Mouse (Mus musculus) adrenal gland, postnatal 36 days (tissue): ENCODE data around the gene Pigx. TPM values are rescaled to one million over a fixed set of nuclear protein-coding genes. Genes with fewer than 3 reads are reported as not detected.

ENCODE experiments used
- DNase-seq, 2 experiments: peaks; one replicate each; pipeline ENCODE4 v3.0.0; 2021; ENCODE audit warnings: mixed read lengths in 1 of 2
- long read RNA-seq, 2 experiments: library from polyadenylated mRNA; stranded (forward); transcript quantifications; one replicate each; pipeline ENCODE4 v2.0.0; 2021; ENCODE audit warnings: borderline sequencing depth in 2 of 2
- total RNA-seq, 2 experiments: library from RNA; stranded (reverse); gene quantifications; 2 replicates each; pipeline ENCODE4 v1.2.3; 2021

The Pigx gene
- 10 to 100 TPM; 25.9 to 34.1 TPM for total RNA-seq
- long read RNA-seq, experiment 1, transcript Pigx-201 (6 exons, 993 nt) = major isoform, 27 of 42 reads
- long read RNA-seq, experiment 1, partial matches to known transcripts = 2 of 42 reads
- long read RNA-seq, experiment 1, other reads (novel, unspliced or antisense) = 6 of 42 reads
- long read RNA-seq, experiment 2, transcript Pigx-201 (6 exons, 993 nt) = major isoform, 8 of 13 reads
- long read RNA-seq, experiment 2, partial matches to known transcripts = 0 of 13 reads
- long read RNA-seq, experiment 2, other reads (novel, unspliced or antisense) = 2 of 13 reads

- DNase-seq = peak; percentile 92 to 95
These were observed at the start of gene Pigx, which contains the start of gene Cep19 for GRCm38 (mm10) chr16:32099638-32100150. Pigx (minus strand) TSS chr16:32099740. Cep19 (plus strand) TSS chr16:32099800.

- DNase-seq = no peak
These were observed 48.2 kb upstream of the Pigx start for GRCm38 (mm10) chr16:32147589-32148207.

DNA sequence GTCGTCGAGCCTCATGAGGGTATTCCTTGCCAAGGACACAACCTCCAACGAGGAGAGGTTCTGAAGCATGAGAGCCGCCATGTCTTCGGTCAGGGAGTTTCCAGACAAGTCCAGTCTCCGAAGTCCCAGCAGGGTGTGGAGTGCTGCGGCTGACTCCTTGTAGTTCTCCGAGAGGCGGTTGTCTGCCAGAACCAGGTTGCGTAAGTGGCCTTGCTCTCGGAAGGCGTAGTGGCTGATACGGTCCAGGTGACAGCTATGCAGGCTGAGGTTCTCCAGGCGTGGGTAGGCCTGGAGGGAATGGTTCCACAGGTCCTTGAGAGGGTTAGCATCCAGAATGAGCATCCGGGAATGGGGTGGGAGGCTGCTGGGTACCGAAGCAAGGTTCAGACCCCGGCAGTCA is 45.1 kb upstream of the Pigx start:
- DNase-seq = peak in 1 of 2 experiments; percentile 18

DNA sequence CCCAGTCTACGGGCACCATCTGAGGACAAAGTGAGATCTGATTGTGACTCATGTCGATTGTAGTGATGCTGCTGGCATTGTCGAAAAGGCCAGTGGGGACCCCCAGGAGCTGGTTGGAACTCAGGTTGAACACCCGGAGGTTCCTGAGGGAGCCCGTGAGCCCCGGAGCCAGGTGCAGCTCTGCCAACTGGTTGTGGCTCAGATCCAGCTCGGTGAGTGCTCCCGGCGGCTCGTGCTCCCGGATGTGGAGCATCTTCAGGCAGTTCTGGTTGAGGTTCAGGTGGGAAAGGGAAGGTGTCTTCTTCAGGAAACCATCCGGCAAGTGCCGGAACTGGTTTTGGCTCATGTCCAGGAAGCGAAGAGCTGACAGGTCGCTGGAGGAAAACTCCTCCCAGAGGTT is 44.2 kb upstream of the Pigx start:
- no peak for DNase-seq

DNA sequence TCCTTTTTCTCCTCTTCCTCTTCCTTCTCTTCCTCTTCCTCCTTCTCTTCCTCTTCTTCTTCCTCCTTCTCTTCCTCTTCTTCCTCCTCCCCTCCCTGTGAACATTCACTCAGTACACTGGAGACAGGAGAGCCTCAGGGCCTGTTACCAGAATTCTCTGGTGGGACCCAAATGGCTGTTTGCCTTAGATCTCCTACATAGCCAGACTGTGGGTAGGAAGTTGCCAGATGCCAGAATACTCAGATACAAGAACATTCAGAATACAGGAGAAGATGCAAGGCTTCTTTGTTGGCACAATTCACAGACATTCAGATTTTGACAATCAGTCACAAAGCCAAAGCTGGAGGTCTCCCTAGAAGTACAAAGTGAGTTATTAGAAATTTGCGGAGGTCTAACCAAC is 39.4 kb upstream of the Pigx start:
- DNase-seq = no peak

DNA sequence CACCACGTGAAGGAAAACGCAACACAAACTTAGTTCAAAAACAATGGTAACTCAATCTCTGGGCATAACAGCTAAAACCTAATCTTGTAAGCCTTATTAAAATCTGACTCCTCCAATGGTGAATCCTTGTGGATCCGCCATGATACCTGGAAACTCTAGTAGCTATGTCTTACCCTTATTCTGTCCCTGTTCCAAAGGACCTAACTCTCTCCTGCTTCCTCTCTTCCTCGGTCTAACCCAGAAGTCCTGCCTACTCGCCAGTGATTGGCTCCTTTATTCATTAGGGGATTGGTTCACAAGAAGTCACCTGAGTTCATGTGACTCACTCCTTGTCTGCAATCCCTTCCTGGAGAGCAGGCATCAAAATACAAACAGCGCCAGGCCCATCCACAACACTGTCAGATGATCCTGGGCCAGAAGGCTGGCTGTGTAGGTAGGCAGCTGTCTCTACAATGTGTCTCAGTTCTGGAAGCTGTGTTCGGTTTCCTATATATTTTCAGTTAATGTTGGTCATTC is 36.4 kb upstream of the Pigx start:
- DNase-seq = no peak

DNA sequence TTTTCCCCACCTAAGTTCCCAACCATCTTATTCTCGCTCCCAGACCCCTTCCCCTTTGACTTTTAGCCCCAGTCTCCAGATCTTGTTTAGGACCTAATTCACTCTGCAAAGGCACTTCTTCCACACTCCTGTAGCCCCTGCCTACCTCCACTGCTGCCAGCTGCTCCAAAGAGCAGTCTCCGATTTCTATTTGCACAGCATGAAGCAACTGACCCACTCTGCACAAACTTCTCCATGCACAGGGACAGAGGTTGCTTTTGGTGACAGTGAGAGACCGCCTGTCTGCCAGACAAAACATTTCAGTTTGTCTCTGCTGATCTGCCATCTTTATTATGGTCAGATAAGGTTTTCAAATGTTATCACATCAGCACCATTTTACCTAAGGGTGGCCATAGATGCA is 33.6 kb upstream of the Pigx start:
- DNase-seq = no peak

- DNase-seq = peak; percentile 17 to 36
These were observed 30.8 kb upstream of the Pigx start for GRCm38 (mm10) chr16:32130190-32130826.

GRCm38 (mm10) chr16:32129449-32130189 is 30.1 kb upstream of the Pigx start:
- no peak for DNase-seq

GRCm38 (mm10) chr16:32127046-32127445 is 27.5 kb upstream of the Pigx start:
- peak in 1 of 2 experiments; percentile 8 for DNase-seq

DNA sequence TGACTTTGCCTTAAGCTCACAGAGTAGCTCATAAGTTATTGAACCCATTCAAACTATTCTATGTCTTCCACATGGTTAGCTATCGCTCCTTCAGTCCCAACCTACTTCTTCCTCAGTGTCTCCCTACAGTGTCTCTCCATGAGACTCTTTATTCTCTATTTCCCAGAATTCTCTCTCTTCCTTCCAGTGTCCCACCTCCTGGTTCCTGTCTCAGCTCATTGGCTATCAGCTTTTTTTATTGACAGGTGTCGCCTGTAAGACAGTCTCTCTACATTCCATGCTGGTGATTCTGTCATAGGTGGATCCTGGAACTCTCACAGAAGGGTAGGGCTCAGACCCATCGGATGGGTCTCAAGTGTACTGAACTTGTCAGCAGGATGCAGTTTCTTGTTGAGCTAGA is 25.8 kb upstream of the Pigx start:
- no peak for DNase-seq

DNA sequence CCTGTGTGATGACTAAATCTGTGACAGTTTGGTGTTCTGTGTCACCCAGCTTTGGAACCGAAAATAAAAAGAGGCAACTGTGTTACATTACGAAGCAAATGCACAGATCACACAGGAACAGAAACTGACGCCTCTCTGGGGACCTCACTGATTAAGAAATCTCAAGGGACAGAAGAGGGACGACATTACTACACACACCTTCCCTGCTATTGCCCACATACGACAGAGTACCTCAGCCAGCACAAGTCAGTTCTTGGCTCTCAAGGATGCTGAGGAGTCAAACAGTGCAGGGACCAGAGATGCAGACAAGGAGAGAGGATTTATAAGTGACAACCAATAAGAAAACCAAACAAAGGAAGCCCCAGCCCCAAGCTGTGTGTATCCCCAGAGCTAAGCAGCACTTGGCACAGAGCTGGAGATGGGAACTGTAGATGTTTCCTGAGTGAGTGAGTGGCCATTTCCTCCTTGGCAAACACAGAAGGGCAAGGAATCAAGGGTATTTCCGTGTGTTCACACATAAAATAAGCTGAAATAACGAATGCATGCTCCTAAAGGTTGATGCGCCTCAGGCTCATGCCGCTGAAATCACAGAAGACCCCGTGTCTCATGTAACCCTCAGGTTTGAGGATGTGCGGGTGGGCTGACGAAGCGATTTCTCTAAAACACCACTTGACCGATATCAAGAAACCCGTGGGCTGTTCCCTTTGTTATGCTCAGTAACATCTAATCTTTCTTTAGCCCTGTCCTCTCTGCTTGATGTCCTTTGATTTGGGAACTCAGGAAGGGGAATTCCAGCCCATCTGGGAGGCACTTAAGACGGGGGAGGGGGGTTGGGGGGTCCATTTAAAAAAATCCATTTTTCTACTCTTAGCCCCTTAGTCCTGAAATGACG is 25.1 kb upstream of the Pigx start:
- peak in 1 of 2 experiments; percentile 10 for DNase-seq

DNA sequence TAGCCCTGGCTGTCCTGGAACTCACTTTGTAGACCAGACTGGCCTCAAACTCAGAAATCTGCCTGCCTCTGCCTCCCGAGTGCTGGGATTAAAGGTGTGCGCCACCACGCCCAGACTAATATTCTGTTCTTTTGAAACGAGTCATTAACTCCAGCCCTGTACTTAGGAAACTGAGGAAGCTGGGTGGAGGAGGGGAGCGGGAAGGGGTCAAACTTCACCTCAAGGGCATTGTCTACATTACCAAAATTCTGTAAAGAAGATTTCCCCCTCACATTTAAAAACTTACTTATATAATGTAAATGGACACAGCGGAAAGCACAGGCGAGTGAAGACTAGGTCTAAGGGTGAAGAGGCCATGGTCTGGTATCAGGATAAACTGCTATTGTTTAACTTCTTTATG is 24.5 kb upstream of the Pigx start:
- DNase-seq = no peak

DNA sequence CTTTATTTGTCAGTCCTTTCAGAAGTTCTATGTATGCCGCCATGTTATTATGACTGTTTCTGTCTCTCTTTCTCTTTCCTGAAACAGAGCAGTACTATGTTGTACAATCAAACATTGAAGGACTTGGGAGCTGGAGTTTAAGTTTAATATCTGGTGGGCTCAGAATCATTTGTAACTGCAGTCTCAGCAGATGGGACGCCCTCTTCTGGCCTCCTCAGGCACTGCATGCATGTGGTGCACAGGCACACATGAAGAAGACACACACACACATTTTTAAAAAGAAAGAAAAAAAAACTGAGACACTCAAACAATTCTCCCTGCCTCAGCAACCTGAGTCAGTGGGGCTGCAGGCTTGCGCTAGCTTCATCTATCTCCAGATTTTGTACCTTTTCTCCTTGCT is 20.9 kb upstream of the Pigx start:
- no peak for DNase-seq

DNA sequence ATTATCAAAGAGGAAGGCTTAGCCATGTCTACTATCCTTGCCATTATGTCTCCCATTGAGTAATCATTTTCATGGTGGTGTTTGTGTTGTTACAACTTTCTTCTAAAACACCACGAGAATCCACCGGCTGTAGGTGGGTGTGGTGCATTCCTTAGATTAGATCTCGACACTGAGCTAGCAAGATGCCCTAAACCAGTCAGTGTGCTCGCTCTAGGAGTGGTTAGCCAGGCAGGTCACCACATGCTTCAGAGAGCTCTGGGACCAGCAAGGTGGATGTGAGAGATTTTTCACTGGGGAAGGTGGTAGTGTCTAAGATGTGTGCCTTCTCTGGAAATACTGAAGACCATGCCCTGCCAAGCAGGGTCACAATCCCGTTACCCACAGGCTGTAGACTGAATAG is 16.6 kb upstream of the Pigx start:
- no peak for DNase-seq

GRCm38 (mm10) chr16:32115781-32116180 is 16.2 kb upstream of the Pigx start:
- no peak for DNase-seq

DNA sequence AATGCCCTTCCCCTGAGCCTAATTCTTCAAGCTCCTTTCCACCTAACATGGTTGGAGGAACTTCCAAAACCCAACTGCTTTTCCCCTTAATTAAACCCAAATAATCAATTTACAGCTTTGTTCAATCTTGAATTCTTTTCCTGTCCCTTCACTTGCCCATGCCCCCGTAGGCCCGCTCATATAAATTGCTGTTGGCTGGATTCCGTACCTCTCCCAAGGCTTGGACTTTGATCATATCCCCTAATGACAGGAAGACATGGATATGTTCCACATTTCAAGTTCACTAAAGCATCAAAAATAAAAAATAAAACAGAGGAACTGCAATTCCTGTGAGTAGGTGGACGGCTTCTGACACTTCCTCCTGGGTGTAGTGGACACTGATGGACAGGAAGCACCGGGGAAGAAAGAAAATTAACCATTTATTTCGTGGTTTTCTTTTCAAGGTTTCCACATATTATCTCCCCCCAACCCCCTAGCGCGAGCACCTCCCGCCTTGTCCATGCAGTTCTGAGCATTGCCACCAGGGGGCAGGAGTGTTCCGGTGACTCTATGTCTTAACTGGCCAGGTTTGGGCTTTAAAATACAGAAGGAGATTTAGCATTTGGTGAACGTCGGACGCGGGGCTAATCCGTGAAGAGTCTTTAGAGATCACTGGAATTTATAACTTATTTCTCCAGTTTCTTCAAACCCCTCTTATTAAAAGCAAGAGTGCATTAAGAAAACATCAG is 15.6 kb upstream of the Pigx start:
- DNase-seq = peak; percentile 88 to 89

DNA sequence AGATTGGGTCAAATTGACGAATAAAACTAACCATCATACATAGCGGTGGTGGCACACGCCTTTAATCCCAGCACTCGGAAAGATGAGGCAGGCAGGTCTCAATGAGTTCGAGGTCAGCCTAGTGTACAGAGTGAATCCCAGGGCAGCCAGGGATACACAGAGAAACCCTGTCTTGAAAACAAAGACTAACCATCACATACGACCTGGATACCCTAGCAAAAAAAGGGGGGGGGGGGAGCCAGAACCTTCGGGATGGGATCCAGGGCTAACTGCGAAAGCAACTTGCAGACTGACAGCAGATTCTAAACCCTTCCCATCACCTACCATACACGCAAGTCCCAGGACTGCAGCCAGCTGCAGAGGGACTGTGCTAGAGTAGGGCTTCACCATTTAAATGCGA is 14.9 kb upstream of the Pigx start:
- DNase-seq = no peak

DNA sequence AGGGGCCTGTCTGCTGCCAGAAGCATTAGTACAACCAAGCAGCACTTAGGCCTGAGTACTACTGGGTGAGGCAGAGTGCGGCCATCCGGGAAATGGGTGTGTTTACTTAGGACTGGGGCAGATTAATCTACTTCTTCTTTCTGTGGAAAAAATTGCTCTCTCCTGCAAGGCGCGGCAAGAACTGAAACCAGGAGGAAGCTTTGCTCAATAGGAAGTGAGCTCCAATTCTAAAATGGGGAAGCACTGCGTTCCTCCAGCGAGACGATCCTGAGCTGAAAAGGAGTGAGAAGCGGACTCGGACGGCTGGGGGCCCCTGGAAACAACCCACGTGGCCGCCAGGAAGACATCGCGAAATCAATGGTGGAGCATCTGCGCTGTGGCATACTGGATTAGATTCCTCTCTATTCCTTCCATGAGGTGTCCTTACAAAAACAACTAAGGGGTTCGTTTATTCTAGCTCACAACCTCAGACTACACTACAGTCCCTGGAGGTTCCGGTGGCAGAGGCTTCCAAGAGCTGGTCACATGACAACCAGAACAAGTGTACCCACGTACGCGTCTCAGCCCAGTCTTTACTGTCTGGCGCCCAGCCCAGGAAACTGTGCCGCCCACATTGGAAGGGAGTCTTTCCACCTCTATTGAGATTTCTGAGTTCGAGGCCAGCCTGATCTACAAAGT is 14.1 kb upstream of the Pigx start:
- peak; percentile 50 to 69 for DNase-seq
